Mouse (Mus musculus) MEL (cell line): ENCODE data around the gene Tmem219.
A peak's percentile ranks its signal among the peaks of the same experiment; 100 is the strongest.

Source experiments
- BHLHE40 ChIP-seq: IDR thresholded peaks from 2 replicates; pipeline ENCODE4 v1.6.1; 2012; ENCODE audit warnings: low read depth, mild to moderate bottlenecking, inconsistent platforms, low read length, improper control_type of control experiment, borderline replicate concordance
- CHD1 ChIP-seq: IDR thresholded peaks from 2 replicates; pipeline ENCODE4 v1.6.1; 2012; ENCODE audit warnings: low read depth, mild to moderate bottlenecking, inconsistent platforms, low read length, improper control_type of control experiment
- CHD2 ChIP-seq: IDR thresholded peaks from 2 replicates; pipeline ENCODE4 v1.6.1; 2011; ENCODE audit warnings: low read length, improper control_type of control experiment
- CTCF ChIP-seq, 3 experiments: IDR thresholded peaks in 2 of 3; conservative IDR thresholded peaks in 1 of 3; 2 replicates each; pipeline ENCODE4 v1.5.1; 2011 to 2012; ENCODE audit warnings: low read length in 3 of 3, low read depth in 2 of 3, mild to moderate bottlenecking in 2 of 3, improper control_type of control experiment in 1 of 3, inconsistent platforms in 1 of 3, mixed read lengths in 1 of 3, moderate library complexity in 1 of 3; ENCODE audit not compliant: control insufficient read depth in 1 of 3, insufficient read depth in 1 of 3, poor library complexity in 1 of 3, severe bottlenecking in 1 of 3
- ELF1 ChIP-seq: IDR thresholded peaks from 2 replicates; pipeline ENCODE4 v1.6.1; 2014; ENCODE audit warnings: low read depth, mild to moderate bottlenecking, inconsistent platforms, low read length, improper control_type of control experiment, moderate library complexity
- GATA1 ChIP-seq: IDR thresholded peaks from 2 replicates; pipeline ENCODE4 v1.6.1; 2011; ENCODE audit warnings: low read depth, low read length, improper control_type of control experiment
- HCFC1 ChIP-seq: IDR thresholded peaks from 2 replicates; pipeline ENCODE4 v1.6.1; 2012; ENCODE audit warnings: low read depth, mild to moderate bottlenecking, inconsistent platforms, low read length, improper control_type of control experiment, moderate library complexity
- JUND ChIP-seq: IDR thresholded peaks from 2 replicates; pipeline ENCODE4 v1.6.1; 2011; ENCODE audit warnings: low read depth, mild to moderate bottlenecking, improper control_type of control experiment, low read length
- KAT2A ChIP-seq: conservative IDR thresholded peaks from 2 replicates; pipeline ENCODE4 v1.6.1; 2012; ENCODE audit warnings: low read depth, low read length, improper control_type of control experiment, inconsistent platforms
- MAX ChIP-seq: IDR thresholded peaks from 2 replicates; pipeline ENCODE4 v1.6.1; 2011; ENCODE audit warnings: low read length, improper control_type of control experiment
- POLR2A ChIP-seq, 2 experiments: IDR thresholded peaks; 2 replicates each; pipeline ENCODE4 v1.6.1; 2011 to 2012; ENCODE audit warnings: low read length in 2 of 2, mild to moderate bottlenecking in 2 of 2, control low read depth in 1 of 2, improper control_type of control experiment in 1 of 2, low read depth in 1 of 2, moderate library complexity in 1 of 2; ENCODE audit not compliant: control insufficient read depth in 1 of 2, insufficient read depth in 1 of 2, poor library complexity in 1 of 2
- SMC3 ChIP-seq: IDR thresholded peaks from 2 replicates; pipeline ENCODE4 v1.6.1; 2011; ENCODE audit warnings: low read depth, low read length, improper control_type of control experiment
- USF2 ChIP-seq, 2 experiments: IDR thresholded peaks; 2 replicates each; pipeline ENCODE4 v1.6.1; 2011 to 2012; ENCODE audit warnings: improper control_type of control experiment in 2 of 2, low read length in 2 of 2, borderline replicate concordance in 1 of 2, inconsistent platforms in 1 of 2, low read depth in 1 of 2, mild to moderate bottlenecking in 1 of 2; ENCODE audit not compliant: insufficient read depth in 1 of 2
- ZMIZ1 ChIP-seq: IDR thresholded peaks from 2 replicates; pipeline ENCODE4 v1.6.1; 2012; ENCODE audit warnings: low read depth, mild to moderate bottlenecking, inconsistent platforms, low read length, improper control_type of control experiment, moderate library complexity

GRCm38 (mm10) chr7:126851192-126851591 lies 71.5 kb downstream of the Tmem219 start:
- TF ChIP-seq MAX (no peak), CTCF (IDR thresholded peaks at IDR 0.05 in 2 of 3, conservative IDR thresholded peaks at IDR 0.05 in 1 of 3; ENCODE audit: control insufficient read depth in 1 of 3, insufficient read depth in 1 of 3, low read depth in 2 of 3, low read length in 3 of 3, poor library complexity in 1 of 3, severe bottlenecking in 1 of 3) (no peak), POLR2A (IDR thresholded peaks at IDR 0.05; ENCODE audit: control insufficient read depth in 1 of 2, insufficient read depth in 1 of 2, low read depth in 1 of 2, low read length in 2 of 2, poor library complexity in 1 of 2) (peak in 1 of 2 experiments; percentile 45; a peak in 2 of 4 replicates), KAT2A (no peak), CHD2 (no peak), CHD1 (no peak), SMC3 (no peak), ZMIZ1 (no peak), USF2 (IDR thresholded peaks at IDR 0.05; ENCODE audit: borderline replicate concordance in 1 of 2, insufficient read depth in 1 of 2, low read depth in 1 of 2, low read length in 2 of 2) (no peak), GATA1 (no peak), HCFC1 (no peak), ELF1 (no peak), BHLHE40 (no peak), JUND (no peak)
